Mouse (Mus musculus) forebrain, postnatal 0 days (tissue): ENCODE results near the gene Pi4kb. TPM values are rescaled to one million over a fixed set of nuclear protein-coding genes. Genes with fewer than 3 reads are reported as not detected.

Experiments
- ATAC-seq: fragments of 200-750 bp; cut with Nextera tagmentation; 2 replicates; pipeline ENCODE4 v1.8.0; 2017; ENCODE audit warnings: mild to moderate bottlenecking, moderate library complexity
- DNase-seq: peaks from one replicate; pipeline ENCODE4 v3.0.0-alpha.2; 2015
- H3K27ac ChIP-seq: fragments of 300-500 bp; sonication (generic); 2 replicates; pipeline ENCODE4 v1.5.1; 2014; ENCODE audit warnings: low read depth, mild to moderate bottlenecking, antibody characterized with exemption, low read length, moderate library complexity, mixed read lengths
- H3K27me3 ChIP-seq: fragments of 300-500 bp; sonication (generic); 2 replicates; pipeline ENCODE4 v1.6.1; 2014; ENCODE audit warnings: mild to moderate bottlenecking, low read length, mixed read lengths; ENCODE audit not compliant: insufficient read depth
- H3K36me3 ChIP-seq: fragments of 300-500 bp; sonication (generic); 2 replicates; pipeline ENCODE4 v1.6.1; 2014; ENCODE audit warnings: mild to moderate bottlenecking, moderate library complexity; ENCODE audit not compliant: insufficient read depth
- H3K4me1 ChIP-seq: fragments of 300-500 bp; sonication (generic); 2 replicates; pipeline ENCODE4 v1.6.1; 2014; ENCODE audit warnings: antibody characterized with exemption; ENCODE audit not compliant: insufficient read depth
- H3K4me2 ChIP-seq: fragments of 300-500 bp; sonication (generic); 2 replicates; pipeline ENCODE4 v1.6.1; 2014; ENCODE audit warnings: low read depth, mild to moderate bottlenecking, moderate library complexity
- H3K4me3 ChIP-seq: fragments of 300-500 bp; sonication (generic); 2 replicates; pipeline ENCODE4 v1.5.1; 2014; ENCODE audit warnings: low read depth, low read length, mixed read lengths
- H3K9ac ChIP-seq: fragments of 300-500 bp; sonication (generic); 2 replicates; pipeline ENCODE4 v1.6.1; 2014; ENCODE audit warnings: mild to moderate bottlenecking
- H3K9me3 ChIP-seq: fragments of 300-500 bp; sonication (generic); 2 replicates; pipeline ENCODE4 v1.6.1; 2016; ENCODE audit warnings: low read length
- CTCF ChIP-seq: sonication (generic); IDR thresholded peaks from 2 replicates; pipeline ENCODE4 v1.5.1; 2016; ENCODE audit warnings: antibody characterized with exemption, control low read depth, low read depth
- WGBS: fragments of 180-500 bp; shearing (Covaris S2); extraction: QIAGEN DNeasy Blood & Tissue Kit; methylation state at CpG from one replicate; pipeline ENCODE4 v1.1.7; 2014; 5-methylcytosine and 5-hydroxymethylcytosine counted together
- microRNA-seq, 2 experiments: library from miRNA; unstranded; fragments of <30 nt; microRNA quantifications; one replicate each; pipeline ENCODE4; 2016
- polyA plus RNA-seq: library from polyadenylated mRNA; unstranded; fragments of >200 nt; fragmentation: Nextera tagmentation; extraction: Ambion mirVana; gene quantifications from 2 replicates; pipeline ENCODE4 v1.2.1, GENCODE M21; 2015
- total RNA-seq: library from RNA; depleted of rRNA; stranded (reverse); fragments of >200 nt; gene quantifications from 2 replicates; pipeline ENCODE4 v1.2.3, GENCODE M21; 2014; rRNA removed

Pi4kb gene
- total and polyA plus RNA-seq, 2 experiments from 2014 or later: 24.6 to 79.8 TPM

DNA sequence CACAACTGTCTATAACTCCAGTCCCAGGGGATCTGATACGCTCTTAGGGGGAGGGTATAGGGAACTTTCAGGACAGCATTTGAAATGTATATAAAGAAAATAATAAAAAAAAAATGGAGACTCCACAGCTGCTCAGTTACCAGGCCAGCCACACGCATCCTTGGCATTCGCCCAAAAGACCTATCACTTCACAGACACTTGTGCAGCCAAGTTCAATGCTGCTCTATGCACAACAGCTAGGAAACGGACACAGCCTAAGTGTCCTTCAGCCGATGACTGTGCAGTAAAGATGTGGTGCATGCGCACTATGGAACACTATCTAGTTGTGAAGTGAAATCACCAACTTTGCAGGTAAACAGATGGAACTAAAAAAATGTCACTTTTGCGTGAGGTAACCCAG is 81.7 kb downstream of the Pi4kb start:
- Histone ChIP-seq H3K27ac (no peak overlapping the region), H3K4me2 (no peak overlapping the region), H3K9ac (no peak overlapping the region), H3K9me3 (no peaks in the 10 kb centered on the region), H3K4me1 (no peaks in the 10 kb centered on the region), H3K36me3 (peaks cover 38% of the 10 kb centered on the region), H3K27me3 (no peaks in the 10 kb centered on the region), H3K4me3 (no peak overlapping the region)
- TF ChIP-seq CTCF: no peak
- no peak for DNase-seq
- no peak for ATAC-seq
- WGBS: 85% methylated on average over 7 of the region's 7 CpGs

Small RNAs within 50 kb of the gene (microRNA-seq; reads per million reads assigned to microRNA genes)
- 0.39 to 0.61 reads per million in 2 experiments for gene Mir7013

Other genes with a start within 250 kb of the Pi4kb start
- 6.0 and 7.2 TPM in 2 replicates for gene Cgn, start 188.2 kb upstream of the Pi4kb start, total RNA-seq
- 3.3 and 6.0 TPM in 2 replicates for gene Cgn, start 188.2 kb upstream of the Pi4kb start, polyA plus RNA-seq
- 36.2 and 48.2 TPM in 2 replicates for gene Pogz, start 137.2 kb upstream of the Pi4kb start, total RNA-seq
- gene Pogz, start 137.2 kb upstream of the Pi4kb start, polyA plus RNA-seq: 11.2 and 14.0 TPM in 2 replicates
- gene Psmb4, start 87.8 kb upstream of the Pi4kb start, total RNA-seq: 341 and 498 TPM in 2 replicates
- 367 and 417 TPM in 2 replicates for gene Psmb4, start 87.8 kb upstream of the Pi4kb start, polyA plus RNA-seq
- gene Selenbp1, start 41.7 kb upstream of the Pi4kb start, total RNA-seq: 10.2 and 16.6 TPM in 2 replicates
- gene Selenbp1, start 41.7 kb upstream of the Pi4kb start, polyA plus RNA-seq: 11.6 and 11.9 TPM in 2 replicates
- 14.8 and 18.7 TPM in 2 replicates for gene Rfx5, start 20.7 kb upstream of the Pi4kb start, total RNA-seq
- gene Rfx5, start 20.7 kb upstream of the Pi4kb start, polyA plus RNA-seq: 3.5 and 4.1 TPM in 2 replicates
- 20.3 and 23.1 TPM in 2 replicates for gene Zfp687, start 40.7 kb downstream of the Pi4kb start, total RNA-seq
- 9.8 and 13.1 TPM in 2 replicates for gene Zfp687, start 40.7 kb downstream of the Pi4kb start, polyA plus RNA-seq
- gene Psmd4, start 67.9 kb downstream of the Pi4kb start, total RNA-seq: 203 and 255 TPM in 2 replicates
- 278 and 279 TPM in 2 replicates for gene Psmd4, start 67.9 kb downstream of the Pi4kb start, polyA plus RNA-seq
- 19.5 and 22.6 TPM in 2 replicates for gene Pip5k1a, start 132.2 kb downstream of the Pi4kb start, total RNA-seq
- 13.8 and 14.5 TPM in 2 replicates for gene Pip5k1a, start 132.2 kb downstream of the Pi4kb start, polyA plus RNA-seq
- 88.6 and 92.8 TPM in 2 replicates for gene Vps72, start 136.3 kb downstream of the Pi4kb start, total RNA-seq
- 164 and 191 TPM in 2 replicates for gene Vps72, start 136.3 kb downstream of the Pi4kb start, polyA plus RNA-seq
- 0.24 and 1.5 TPM in 2 replicates for gene Tmod4, start 149.7 kb downstream of the Pi4kb start, total RNA-seq
- 0.39 and 0.62 TPM in 2 replicates for gene Tmod4, start 149.7 kb downstream of the Pi4kb start, polyA plus RNA-seq
- gene Scnm1, start 159.3 kb downstream of the Pi4kb start, total RNA-seq: 47.6 and 52.7 TPM in 2 replicates
- 83.3 and 88.9 TPM in 2 replicates for gene Scnm1, start 159.3 kb downstream of the Pi4kb start, polyA plus RNA-seq
- 38.7 and 39.2 TPM in 2 replicates for gene Lysmd1, start 159.4 kb downstream of the Pi4kb start, total RNA-seq
- gene Lysmd1, start 159.4 kb downstream of the Pi4kb start, polyA plus RNA-seq: 39.7 and 45.8 TPM in 2 replicates
- gene Tnfaip8l2, start 167.6 kb downstream of the Pi4kb start, total RNA-seq: 1.2 and 1.3 TPM in 2 replicates
- 1.8 and 3.3 TPM in 2 replicates for gene Tnfaip8l2, start 167.6 kb downstream of the Pi4kb start, polyA plus RNA-seq
- gene Sema6c, start 185.7 kb downstream of the Pi4kb start, total RNA-seq: 75.2 and 94.1 TPM in 2 replicates
- gene Sema6c, start 185.7 kb downstream of the Pi4kb start, polyA plus RNA-seq: 24.2 and 28.4 TPM in 2 replicates
- gene Gabpb2, start 243.2 kb downstream of the Pi4kb start, total RNA-seq: 6.1 and 9.9 TPM in 2 replicates
- 0.54 and 1.5 TPM in 2 replicates for gene Gabpb2, start 243.2 kb downstream of the Pi4kb start, polyA plus RNA-seq